Comparison of ENCODE assay signal across 8 mouse cellular contexts in genomic region chr4:134092382-134093288, GRCm38 (mm10). TPM values are rescaled to one million over a fixed set of nuclear protein-coding genes. Genes with fewer than 3 reads are reported as not detected.
DNase-seq lines count a peak whose midpoint lies in the region; ATAC-seq lines count a peak whose summit lies in the region.

No protein-coding gene starts in this region.

- no peak overlapping the region for H3K4me3 ChIP-seq in midbrain, embryonic 10.5 days
- H3K4me3 ChIP-seq in midbrain, embryonic 15.5 days, result no peak overlapping the region

- WGBS in midbrain, embryonic 10.5 days, result 70% methylated on average over 6 of the region's 6 CpGs
- WGBS in midbrain, embryonic 15.5 days, result 73% methylated on average over 6 of the region's 6 CpGs

- H3K4me2 ChIP-seq in midbrain, embryonic 15.5 days, result no peak overlapping the region

- H3K27ac ChIP-seq in midbrain, embryonic 10.5 days (replicated peaks), result no peak overlapping the region
- H3K27ac ChIP-seq in midbrain, embryonic 15.5 days, result no peak overlapping the region

- no peaks in the 10 kb centered on the region for H3K4me1 ChIP-seq in midbrain, embryonic 10.5 days
- no peaks in the 10 kb centered on the region for H3K4me1 ChIP-seq in midbrain, embryonic 15.5 days

- no peak overlapping the region for H3K9ac ChIP-seq in midbrain, embryonic 15.5 days

- no peaks in the 10 kb centered on the region for H3K27me3 ChIP-seq in midbrain, embryonic 10.5 days (ENCODE audit: low read depth, poor library complexity, severe bottlenecking)
- no peaks in the 10 kb centered on the region for H3K27me3 ChIP-seq in midbrain, embryonic 15.5 days (replicated peaks)

- H3K9me3 ChIP-seq in midbrain, embryonic 10.5 days (replicated peaks), result no peaks in the 10 kb centered on the region
- no peaks in the 10 kb centered on the region for H3K9me3 ChIP-seq in midbrain, embryonic 15.5 days

- no peaks in the 10 kb centered on the region for H3K36me3 ChIP-seq in midbrain, embryonic 10.5 days
- H3K36me3 ChIP-seq in midbrain, embryonic 15.5 days (replicated peaks), result no peaks in the 10 kb centered on the region

- DNase-seq in midbrain, embryonic 10.5 days (ENCODE audit: low spot score), result peak; percentile 32
- peak; percentile 82 for DNase-seq in MN1 (ENCODE audit: low spot score)
- DNase-seq in brain, adult 2 months (ENCODE audit: low read depth, low spot score), result peak; percentile 49
- peak; percentile 69 for DNase-seq in heart, postnatal 4 days
- DNase-seq in lung, adult 18-20 months, result peak; percentile 46 to 64
- DNase-seq in spleen, adult 12 weeks (ENCODE audit: low spot score), result peak; percentile 54
- no peak for DNase-seq in urinary bladder, postnatal 4 days (ENCODE audit: low spot score in 2 of 2)

- ATAC-seq in midbrain, embryonic 15.5 days (replicated peaks), result no peak

RNA-seq across cellular contexts. Expression of gene Cd52, which starts 2.2 kb away (rescaled TPM):
- polyA plus RNA-seq in midbrain, embryonic 10.5 days (2016; fragmentation: Nextera tagmentation; extraction: Ambion mirVana), result 5.1 TPM in 2 replicates
- polyA plus RNA-seq in midbrain, embryonic 15.5 days (2015; fragmentation: Nextera tagmentation; extraction: Ambion mirVana), result 2.1 and 2.8 TPM in 2 replicates
- 1 to 10 TPM; 4.3 to 5.6 TPM for total RNA-seq in heart, postnatal 4 days (2021)

RNA-seq across cellular contexts. Expression of gene Ubxn11, which starts 9.7 kb away (rescaled TPM):
- polyA plus RNA-seq in midbrain, embryonic 10.5 days (2016; fragmentation: Nextera tagmentation; extraction: Ambion mirVana), result 4.8 and 6.5 TPM in 2 replicates
- 17.2 and 19.1 TPM in 2 replicates for polyA plus RNA-seq in midbrain, embryonic 15.5 days (2015; fragmentation: Nextera tagmentation; extraction: Ambion mirVana)
- 1 to 10 TPM; 1.2 to 2.0 TPM for total RNA-seq in heart, postnatal 4 days (2021)

RNA-seq across cellular contexts. Expression of gene Crybg2, which starts 32.0 kb away (rescaled TPM):
- polyA plus RNA-seq in midbrain, embryonic 10.5 days (2016; fragmentation: Nextera tagmentation; extraction: Ambion mirVana), result 2.0 TPM in 2 replicates
- 2.4 and 4.2 TPM in 2 replicates for polyA plus RNA-seq in midbrain, embryonic 15.5 days (2015; fragmentation: Nextera tagmentation; extraction: Ambion mirVana)
- total RNA-seq in heart, postnatal 4 days (2021), result not detected

RNA-seq across cellular contexts. Expression of gene Sh3bgrl3, which starts 36.0 kb away (rescaled TPM):
- polyA plus RNA-seq in midbrain, embryonic 10.5 days (2016; fragmentation: Nextera tagmentation; extraction: Ambion mirVana), result 302 and 324 TPM in 2 replicates
- polyA plus RNA-seq in midbrain, embryonic 15.5 days (2015; fragmentation: Nextera tagmentation; extraction: Ambion mirVana), result 386 and 393 TPM in 2 replicates
- total RNA-seq in heart, postnatal 4 days (2021), result 10 to 100 TPM; 70.4 to 72.6 TPM

RNA-seq across cellular contexts. Expression of gene Zfp683, which starts 39.0 kb away (rescaled TPM):
- polyA plus RNA-seq in midbrain, embryonic 10.5 days (2016; fragmentation: Nextera tagmentation; extraction: Ambion mirVana), result not detected in 2 replicates
- not detected in 2 replicates for polyA plus RNA-seq in midbrain, embryonic 15.5 days (2015; fragmentation: Nextera tagmentation; extraction: Ambion mirVana)
- not detected for total RNA-seq in heart, postnatal 4 days (2021)

Comparison
In these comparisons a context has a peak if more than half of its experiments do, and no peak if none do; other contexts are left out.
1. DNase-seq: peak in midbrain, embryonic 10.5 days (single experiment), MN1 (single experiment), brain, adult 2 months (single experiment), heart, postnatal 4 days (single experiment), lung, adult 18-20 months (2 of 2) and spleen, adult 12 weeks (single experiment); none in urinary bladder, postnatal 4 days (0 of 2).